Mouse (Mus musculus) gastrocnemius, adult 2 months (tissue): ENCODE measurements at regions not wholly inside any gene's neighbourhood (a gene's known extent, or its start where the extent isn't known, plus 50 kb on each side); places are given as distances from the start of the nearest gene placed in this dataset.

Experiments used
- DNase-seq: peaks from one replicate; pipeline ENCODE4 v3.0.0; 2022
- H3K27ac ChIP-seq: fragments of 200-600 bp; 2 replicates; pipeline ENCODE4 v1.8.1; 2022; ENCODE audit warnings: mild to moderate bottlenecking
- H3K4me3 ChIP-seq: fragments of 200-600 bp; 2 replicates; pipeline ENCODE4 v1.8.1; 2022; ENCODE audit warnings: mild to moderate bottlenecking, moderate library complexity
- CTCF ChIP-seq: fragments of 200-600 bp; IDR thresholded peaks from 2 replicates; pipeline ENCODE4 v1.8.1; 2022; ENCODE audit warnings: antibody characterized with exemption, mild to moderate bottlenecking, moderate library complexity
- intact Hi-C: fragments of 180-260 bp; cut with DNase I; formaldehyde crosslinking; loops from one replicate; pipeline ENCODE4 v1.15.1; 2025

GRCm38 (mm10) chr11:45235476-45236412 is 616.1 kb upstream of the Clint1 start:
- Histone ChIP-seq H3K27ac (peak overlapping the region; percentile 10; the same call in 1 of the 2 replicates), H3K4me3 (no peak overlapping the region)
- no peak for TF ChIP-seq CTCF
- intact Hi-C loops = no loop called here
- no peak for DNase-seq

- no peak for TF ChIP-seq CTCF
- Histone ChIP-seq H3K4me3 (no peak overlapping the region), H3K27ac (peak overlapping the region; percentile 16; the same call in 1 of the 2 replicates)
- intact Hi-C loops = no loop called here
- DNase-seq = no peak
Measured at GRCm38 (mm10) chr11:45237056-45237455, 614.8 kb upstream of the Clint1 start.

- intact Hi-C loops = no loop called here
- TF ChIP-seq CTCF = no peak
- Histone ChIP-seq H3K27ac (peak overlapping the region; percentile 61; the same call in 1 of the 2 replicates), H3K4me3 (no peak overlapping the region)
- no peak for DNase-seq
Measured at GRCm38 (mm10) chr11:45239044-45239443, 612.8 kb upstream of the Clint1 start.

GRCm38 (mm10) chr11:45240419-45240818 is 611.4 kb upstream of the Clint1 start:
- intact Hi-C loops = no loop called here
- Histone ChIP-seq H3K4me3 (no peak overlapping the region), H3K27ac (peak overlapping the region; percentile 61)
- no peak for TF ChIP-seq CTCF
- DNase-seq = no peak

GRCm38 (mm10) chr11:45241671-45242070 is 610.2 kb upstream of the Clint1 start:
- intact Hi-C loops = no loop called here
- peak overlapping the region; percentile 29; the same call in 1 of the 2 replicates for H3K27ac ChIP-seq
- H3K4me3 ChIP-seq = no peak overlapping the region
- no peak for TF ChIP-seq CTCF
- DNase-seq = no peak

GRCm38 (mm10) chr11:45244796-45245195 is 607.1 kb upstream of the Clint1 start:
- DNase-seq = no peak
- Histone ChIP-seq H3K4me3 (no peak overlapping the region), H3K27ac (peak overlapping the region; percentile 48)
- intact Hi-C loops = no loop called here
- no peak for TF ChIP-seq CTCF

- no peak overlapping the region for H3K27ac ChIP-seq
- intact Hi-C loops = no loop called here
- no peak for TF ChIP-seq CTCF
- no peak overlapping the region for H3K4me3 ChIP-seq
- DNase-seq = no peak
Measured at GRCm38 (mm10) chr11:45256019-45256418, 595.8 kb upstream of the Clint1 start.

GRCm38 (mm10) chr11:45262198-45262597 is 589.7 kb upstream of the Clint1 start:
- no peak for DNase-seq
- H3K27ac ChIP-seq = peak overlapping the region; percentile 35; the same call in 1 of the 2 replicates
- H3K4me3 ChIP-seq = no peak overlapping the region
- intact Hi-C loops = no loop called here
- no peak for TF ChIP-seq CTCF

GRCm38 (mm10) chr11:45264001-45264400 is 587.9 kb upstream of the Clint1 start:
- peak; percentile 68 for DNase-seq
- no peak overlapping the region for H3K4me3 ChIP-seq
- intact Hi-C loops = no loop called here
- H3K27ac ChIP-seq = peak overlapping the region; percentile 72
- TF ChIP-seq CTCF = no peak

GRCm38 (mm10) chr11:45265171-45265988 is 586.5 kb upstream of the Clint1 start:
- peak overlapping the region; percentile 74 for H3K27ac ChIP-seq
- intact Hi-C loops = no loop called here
- peak; percentile 62 for DNase-seq
- H3K4me3 ChIP-seq = peak overlapping the region; percentile 28
- no peak for TF ChIP-seq CTCF

GRCm38 (mm10) chr11:45265989-45266302 is 585.9 kb upstream of the Clint1 start:
- peak overlapping the region; percentile 28; the same call in 1 of the 2 replicates for H3K4me3 ChIP-seq
- peak overlapping the region; percentile 74 for H3K27ac ChIP-seq
- intact Hi-C loops = no loop called here
- no peak for DNase-seq
- TF ChIP-seq CTCF = no peak

- intact Hi-C loops = no loop called here
- TF ChIP-seq CTCF = no peak
- Histone ChIP-seq H3K4me3 (no peak overlapping the region), H3K27ac (no peak overlapping the region)
- DNase-seq = no peak
Measured at GRCm38 (mm10) chr11:45269215-45269614, 582.6 kb upstream of the Clint1 start.

- no peak overlapping the region for H3K4me3 ChIP-seq
- intact Hi-C loops = no loop called here
- no peak for DNase-seq
- no peak overlapping the region for H3K27ac ChIP-seq
- no peak for TF ChIP-seq CTCF
Measured at GRCm38 (mm10) chr11:45271206-45271605, 580.6 kb upstream of the Clint1 start.
